Mouse (Mus musculus): ENCODE measurements around the gene Sugct.

Sugct gene

GRCm38 (mm10) chr13:17296460-17296859 is 398.9 kb downstream of the Sugct start:
- DNase-seq (ENCODE audit: low spot score) = no peak

- DNase-seq (ENCODE audit: low spot score) = no peak
These were observed 404.3 kb downstream of the Sugct start for GRCm38 (mm10) chr13:17291057-17291456.

GRCm38 (mm10) chr13:17288377-17288776 is 407.0 kb downstream of the Sugct start:
- DNase-seq (ENCODE audit: low spot score) = no peak

GRCm38 (mm10) chr13:17245936-17246335 is 449.4 kb downstream of the Sugct start:
- DNase-seq (ENCODE audit: low spot score) = no peak

- DNase-seq (ENCODE audit: low spot score) = no peak
These were observed 478.8 kb downstream of the Sugct start for GRCm38 (mm10) chr13:17216524-17216923.

- DNase-seq (ENCODE audit: low spot score) = no peak
These were observed 482.7 kb downstream of the Sugct start for GRCm38 (mm10) chr13:17212681-17213080.

GRCm38 (mm10) chr13:17190180-17190762 is 505.1 kb downstream of the Sugct start:
- DNase-seq (ENCODE audit: low spot score) = no peak

- no peak for DNase-seq (ENCODE audit: low spot score)
These were observed 510.1 kb downstream of the Sugct start for GRCm38 (mm10) chr13:17185253-17185652.

- no peak for DNase-seq (ENCODE audit: low spot score)
These were observed 529.4 kb downstream of the Sugct start for GRCm38 (mm10) chr13:17165917-17166316.

GRCm38 (mm10) chr13:17164721-17165120 is 530.6 kb downstream of the Sugct start:
- no peak for DNase-seq (ENCODE audit: low spot score)

GRCm38 (mm10) chr13:17146441-17146992 is 548.8 kb downstream of the Sugct start:
- no peak for DNase-seq (ENCODE audit: low spot score)

GRCm38 (mm10) chr13:17116073-17116472 is 579.3 kb downstream of the Sugct start:
- DNase-seq (ENCODE audit: low spot score) = no peak

- DNase-seq (ENCODE audit: low spot score) = no peak
These were observed 593.0 kb downstream of the Sugct start for GRCm38 (mm10) chr13:17102372-17102771.

- no peak for DNase-seq (ENCODE audit: low spot score)
These were observed 608.8 kb downstream of the Sugct start for GRCm38 (mm10) chr13:17086547-17086946.

- no peak for DNase-seq (ENCODE audit: low spot score)
These were observed 609.2 kb downstream of the Sugct start for GRCm38 (mm10) chr13:17086146-17086545.

GRCm38 (mm10) chr13:17084946-17085852 is 610.2 kb downstream of the Sugct start:
- DNase-seq (ENCODE audit: low spot score) = no peak

- DNase-seq (ENCODE audit: low spot score) = no peak
These were observed 613.7 kb downstream of the Sugct start for GRCm38 (mm10) chr13:17081618-17082017.

GRCm38 (mm10) chr13:17065552-17065951 is 629.8 kb downstream of the Sugct start:
- no peak for DNase-seq (ENCODE audit: low spot score)

GRCm38 (mm10) chr13:17056650-17057049 is 638.7 kb downstream of the Sugct start:
- DNase-seq (ENCODE audit: low spot score) = no peak

- no peak for DNase-seq (ENCODE audit: low spot score)
These were observed 651.7 kb downstream of the Sugct start for GRCm38 (mm10) chr13:17043426-17044224.

- DNase-seq (ENCODE audit: low spot score) = no peak
These were observed 653.0 kb downstream of the Sugct start for GRCm38 (mm10) chr13:17042332-17042731.

GRCm38 (mm10) chr13:17039727-17040126 is 655.6 kb downstream of the Sugct start:
- DNase-seq (ENCODE audit: low spot score) = no peak

Data from MN1 (cell line).